Mouse (Mus musculus): Measurements from ENCODE around the gene Rac1. TPM values are rescaled to one million over a fixed set of nuclear protein-coding genes. Genes with fewer than 3 reads are reported as not detected.

Gene Rac1
- polyA plus RNA-seq, 1 experiment: 441 TPM

GRCm38 (mm10) chr5:143493163-143493562 lies 34.7 kb downstream of the Rac1 start:
- DNase-seq (ENCODE audit: low spot score): no peak

GRCm38 (mm10) chr5:143491736-143492135 lies 36.1 kb downstream of the Rac1 start:
- DNase-seq (ENCODE audit: low spot score): no peak

- DNase-seq (ENCODE audit: low spot score): no peak
These were observed 38.0 kb downstream of the Rac1 start for GRCm38 (mm10) chr5:143489749-143490342.

GRCm38 (mm10) chr5:143487998-143488397 lies 39.8 kb downstream of the Rac1 start:
- no peak for DNase-seq (ENCODE audit: low spot score)

- DNase-seq (ENCODE audit: low spot score): no peak
These were observed 40.6 kb downstream of the Rac1 start for GRCm38 (mm10) chr5:143487193-143487592.

GRCm38 (mm10) chr5:143484955-143485354 lies 42.9 kb downstream of the Rac1 start:
- DNase-seq (ENCODE audit: low spot score): no peak

GRCm38 (mm10) chr5:143477901-143478300 lies 49.9 kb downstream of the Rac1 start:
- no peak for DNase-seq (ENCODE audit: low spot score)

- peak; percentile 16 for DNase-seq (ENCODE audit: low spot score)
These were observed 51.8 kb downstream of the Rac1 start for GRCm38 (mm10) chr5:143476013-143476412.

GRCm38 (mm10) chr5:143475153-143475844 lies 52.5 kb downstream of the Rac1 start:
- DNase-seq (ENCODE audit: low spot score): peak; percentile 26

GRCm38 (mm10) chr5:143471953-143472618 lies 55.8 kb downstream of the Rac1 start:
- peak; percentile 13 for DNase-seq (ENCODE audit: low spot score)

- no peak for DNase-seq (ENCODE audit: low spot score)
These were observed 56.7 kb downstream of the Rac1 start for GRCm38 (mm10) chr5:143471165-143471546.

- peak; percentile 22 for DNase-seq (ENCODE audit: low spot score)
These were observed 57.2 kb downstream of the Rac1 start for GRCm38 (mm10) chr5:143470421-143471164.

- no peak for DNase-seq (ENCODE audit: low spot score)
These were observed 58.2 kb downstream of the Rac1 start for GRCm38 (mm10) chr5:143469628-143470027.

- DNase-seq (ENCODE audit: low spot score): no peak
These were observed 59.9 kb downstream of the Rac1 start for GRCm38 (mm10) chr5:143467931-143468330.

GRCm38 (mm10) chr5:143466891-143467669 lies 60.8 kb downstream of the Rac1 start:
- no peak for DNase-seq (ENCODE audit: low spot score)

GRCm38 (mm10) chr5:143465156-143466085 lies 62.4 kb downstream of the Rac1 start:
- no peak for DNase-seq (ENCODE audit: low spot score)

- DNase-seq (ENCODE audit: low spot score): no peak
These were observed 63.1 kb downstream of the Rac1 start for GRCm38 (mm10) chr5:143464757-143465118.

GRCm38 (mm10) chr5:143464100-143464756 lies 63.6 kb downstream of the Rac1 start, which contains the start of gene Daglb:
Daglb (plus strand) TSS chr5:143464584.
- DNase-seq (ENCODE audit: low spot score): peak; percentile 76

- DNase-seq (ENCODE audit: low spot score): no peak
These were observed 64.2 kb downstream of the Rac1 start for GRCm38 (mm10) chr5:143463671-143464070.
